Mouse (Mus musculus) effector memory CD4-positive, alpha-beta T cell, adult 7 months (primary cell): ENCODE data around the gene Tas2r118. TPM values are rescaled to one million over a fixed set of nuclear protein-coding genes. Genes with fewer than 3 reads are reported as not detected.

ENCODE experiments used
- polyA plus RNA-seq: library from polyadenylated mRNA; unstranded; fragments of 100-300 nt; shearing (Covaris generic); gene quantifications from one replicate; pipeline ENCODE4 v1.2.1, GENCODE M21; 2017

Tas2r118 gene
- not detected for polyA plus RNA-seq

DNA sequence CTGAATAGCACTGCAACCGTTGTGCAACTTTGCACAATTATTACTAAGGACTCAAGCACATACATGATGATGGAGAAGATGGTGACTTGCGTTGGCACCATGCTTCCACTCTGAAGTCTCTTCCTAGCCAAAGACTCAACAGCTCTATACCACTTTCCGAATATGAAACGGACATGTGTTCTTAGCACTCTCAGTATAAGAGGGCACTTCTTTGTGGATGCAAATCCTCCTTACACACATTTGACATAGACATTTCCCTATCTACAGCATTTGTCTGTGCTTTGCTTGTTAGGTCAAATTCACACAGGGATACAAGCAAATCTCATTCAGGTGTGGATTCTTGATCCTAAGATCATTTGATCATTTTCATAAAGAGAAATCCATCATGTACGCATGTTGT, at the start of gene Tas2r118:
Gene Tas2r118, minus strand, starts transcription at position 101 of the 400 bp plus-strand sequence.

Other genes starting within 250 kb of the Tas2r118 start
- gene Cadps2, start 130.6 kb downstream of the Tas2r118 start, polyA plus RNA-seq, result not detected
- gene Slc13a1, start 198.0 kb upstream of the Tas2r118 start, polyA plus RNA-seq, result not detected